Mouse (Mus musculus) liver, adult (tissue): ENCODE data around the gene Tbc1d25.

Experiments
- GATA4 ChIP-seq: IDR thresholded peaks from 2 replicates; pipeline ENCODE4 v1.6.1; 2014; ENCODE audit warnings: mild to moderate bottlenecking, low read length; ENCODE audit not compliant: insufficient replicate concordance

Tbc1d25 gene

GRCm38 (mm10) chrX:8203105-8203504 is 27.1 kb upstream of the Tbc1d25 start:
- no peak for TF ChIP-seq GATA4

- no peak for TF ChIP-seq GATA4
These were observed 17.4 kb upstream of the Tbc1d25 start, which contains the start of gene Ebp for GRCm38 (mm10) chrX:8193419-8193723. TSS of gene Ebp (minus strand) at chrX:8193512.

- TF ChIP-seq GATA4 = no peak
These were observed 16.8 kb upstream of the Tbc1d25 start for GRCm38 (mm10) chrX:8192640-8193418.

- TF ChIP-seq GATA4 = no peak
These were observed 16.2 kb upstream of the Tbc1d25 start for GRCm38 (mm10) chrX:8192126-8192639.

- no peak for TF ChIP-seq GATA4
These were observed 7.0 kb upstream of the Tbc1d25 start for GRCm38 (mm10) chrX:8182871-8183540.

- no peak for TF ChIP-seq GATA4
These were observed 3.7 kb upstream of the Tbc1d25 start for GRCm38 (mm10) chrX:8179646-8180045.

GRCm38 (mm10) chrX:8178871-8179270 is 2.9 kb upstream of the Tbc1d25 start:
- TF ChIP-seq GATA4 = no peak

GRCm38 (mm10) chrX:8175169-8175503 is 845 bp downstream of the Tbc1d25 start:
- TF ChIP-seq GATA4 = no peak

GRCm38 (mm10) chrX:8167716-8168647 is 8.0 kb downstream of the Tbc1d25 start:
- TF ChIP-seq GATA4 = no peak

- no peak for TF ChIP-seq GATA4
These were observed 11.5 kb downstream of the Tbc1d25 start for GRCm38 (mm10) chrX:8164471-8164870.

GRCm38 (mm10) chrX:8163076-8163475 is 12.9 kb downstream of the Tbc1d25 start:
- TF ChIP-seq GATA4 = no peak

- no peak for TF ChIP-seq GATA4
These were observed 30.6 kb downstream of the Tbc1d25 start, which contains the start of gene Rbm3 for GRCm38 (mm10) chrX:8145153-8145991. TSS of gene Rbm3 (minus strand) at chrX:8145880.

- no peak for TF ChIP-seq GATA4
These were observed 32.2 kb downstream of the Tbc1d25 start for GRCm38 (mm10) chrX:8143750-8144149.

- TF ChIP-seq GATA4 = no peak
These were observed 33.0 kb downstream of the Tbc1d25 start for GRCm38 (mm10) chrX:8142948-8143347.
